Mouse (Mus musculus) forebrain, embryonic 14.5 days (tissue): ENCODE data around the gene Trpm4. TPM values are rescaled to one million over a fixed set of nuclear protein-coding genes. Genes with fewer than 3 reads are reported as not detected.
"Not testable (repeated sequence)": the region's sequence is repeated elsewhere in the genome, so short reads cannot be mapped to it uniquely, and the experiment has no call there.

Experiments used
- ATAC-seq: fragments of 200-750 bp; cut with Nextera tagmentation; 2 replicates; pipeline ENCODE4 v1.8.0; 2017; ENCODE audit warnings: mild to moderate bottlenecking, moderate library complexity
- DNase-seq: peaks from one replicate; pipeline ENCODE4 v3.0.0-alpha.2; 2015; ENCODE audit warnings: low spot score
- H3K27ac ChIP-seq: fragments of 300-500 bp; sonication (generic); 2 replicates; pipeline ENCODE4 v1.5.1; 2014; ENCODE audit warnings: low read depth, mild to moderate bottlenecking, control low read depth, low read length, moderate library complexity
- H3K27me3 ChIP-seq: fragments of 300-500 bp; sonication (generic); replicated peaks from 2 replicates; pipeline ENCODE4 v1.6.1; 2014; ENCODE audit warnings: low read length, control low read depth, mixed read lengths; ENCODE audit not compliant: control insufficient read depth, insufficient read depth
- H3K36me3 ChIP-seq: fragments of 300-500 bp; sonication (generic); 2 replicates; pipeline ENCODE4 v1.6.1; 2014; ENCODE audit warnings: low read length, control low read depth; ENCODE audit not compliant: control insufficient read depth, insufficient read depth
- H3K4me1 ChIP-seq: fragments of 300-500 bp; sonication (generic); 2 replicates; pipeline ENCODE4 v1.6.1; 2014; ENCODE audit warnings: antibody characterized with exemption, low read length, control low read depth; ENCODE audit not compliant: control insufficient read depth, insufficient read depth
- H3K4me2 ChIP-seq: fragments of 300-500 bp; sonication (generic); 2 replicates; pipeline ENCODE4 v1.6.1; 2014; ENCODE audit warnings: mild to moderate bottlenecking, control low read depth, low read length
- H3K4me3 ChIP-seq: fragments of 300-500 bp; sonication (generic); 2 replicates; pipeline ENCODE4 v1.5.1; 2014; ENCODE audit warnings: low read depth, low read length, control low read depth
- H3K9ac ChIP-seq: fragments of 300-500 bp; sonication (generic); 2 replicates; pipeline ENCODE4 v1.6.1; 2014; ENCODE audit warnings: mild to moderate bottlenecking, low read length, control low read depth, moderate library complexity
- H3K9me3 ChIP-seq: fragments of 300-500 bp; sonication (generic); replicated peaks from 2 replicates; pipeline ENCODE4 v1.6.1; 2016; ENCODE audit warnings: low read length, control low read depth, mixed read lengths; ENCODE audit not compliant: control insufficient read depth
- WGBS: fragments of 180-500 bp; shearing (Covaris S2); extraction: QIAGEN DNeasy Blood & Tissue Kit; methylation state at CpG from one replicate; pipeline ENCODE4 v1.1.7; 2014; 5-methylcytosine and 5-hydroxymethylcytosine counted together
- polyA plus RNA-seq: library from polyadenylated mRNA; unstranded; fragments of >200 nt; fragmentation: Nextera tagmentation; extraction: Ambion mirVana; gene quantifications from 2 replicates; pipeline ENCODE4 v1.2.1, GENCODE M21; 2014

Gene Trpm4
- polyA plus RNA-seq, 1 experiment from 2014 or later: 9.8 TPM

GRCm38 (mm10) chr7:45367020-45367880, 33.7 kb upstream of the Trpm4 start:
- peaks cover 6% of the 10 kb centered on the region; the same call in 1 of the 2 replicates for H3K27me3 ChIP-seq
- under 1% methylated on average over 67 of the region's 70 CpGs for WGBS
- peak overlapping the region; percentile 83 for H3K4me3 ChIP-seq
- H3K4me2 ChIP-seq: peak overlapping the region; percentile 89
- H3K9ac ChIP-seq: peak overlapping the region; percentile 83
- peaks cover 28% of the 10 kb centered on the region for H3K4me1 ChIP-seq
- peak; percentile 97 for DNase-seq
- H3K27ac ChIP-seq: peak overlapping the region; percentile 72
- no peaks in the 10 kb centered on the region for H3K9me3 ChIP-seq
- H3K36me3 ChIP-seq: peaks cover 7% of the 10 kb centered on the region
- ATAC-seq: peak; percentile 89

- ATAC-seq: peak; percentile 60
- Histone ChIP-seq H3K4me2 (peak within 1 kb of the TSS; percentile 89), H3K9ac (peak within 1 kb of the TSS; percentile 83), H3K9me3 (no peaks in the 10 kb centered on the region), H3K4me1 (peaks cover 34% of the 10 kb centered on the region), H3K27ac (peak within 1 kb of the TSS; percentile 72), H3K27me3 (peaks cover 6% of the 10 kb centered on the region; the same call in 1 of the 2 replicates), H3K4me3 (peak within 1 kb of the TSS; percentile 83), H3K36me3 (0 out of 2 replicates have a peak, but pooled peaks cover 1% of the 10 kb centered on the region)
- 2% methylated on average over 25 of the region's 26 CpGs for WGBS
- no peak for DNase-seq
Observed at GRCm38 (mm10) chr7:45366652-45367019, 33.1 kb upstream of the Trpm4 start, which contains the start of gene Ppfia3. Gene Ppfia3, minus strand, starts transcription at chr7:45367019.

- no peak for ATAC-seq
- H3K4me1 ChIP-seq: peaks cover 35% of the 10 kb centered on the region
- WGBS: 4% methylated on average over 29 of the region's 35 CpGs
- peak overlapping the region; percentile 68; the same call in 1 of the 2 replicates for H3K27ac ChIP-seq
- peaks cover 6% of the 10 kb centered on the region; the same call in 1 of the 2 replicates for H3K27me3 ChIP-seq
- H3K36me3 ChIP-seq: no peaks in the 10 kb centered on the region
- H3K4me2 ChIP-seq: peak overlapping the region; percentile 89
- peak; percentile 23 for DNase-seq
- peak overlapping the region; percentile 83 for H3K9ac ChIP-seq
- peak overlapping the region; percentile 83 for H3K4me3 ChIP-seq
- H3K9me3 ChIP-seq: no peaks in the 10 kb centered on the region
Observed at GRCm38 (mm10) chr7:45365742-45366651, 32.4 kb upstream of the Trpm4 start.

GRCm38 (mm10) chr7:45363983-45364382, 30.4 kb upstream of the Trpm4 start:
- H3K4me2 ChIP-seq: no peak overlapping the region
- no peaks in the 10 kb centered on the region for H3K27me3 ChIP-seq
- no peak overlapping the region for H3K4me3 ChIP-seq
- H3K27ac ChIP-seq: no peak overlapping the region
- WGBS: 91% methylated on average over 2 of the region's 2 CpGs
- H3K4me1 ChIP-seq: peaks cover 24% of the 10 kb centered on the region
- H3K9me3 ChIP-seq: no peaks in the 10 kb centered on the region
- 0 out of 2 replicates have a peak, but pooled peaks cover 4% of the 10 kb centered on the region for H3K36me3 ChIP-seq
- no peak for ATAC-seq
- DNase-seq: no peak
- H3K9ac ChIP-seq: no peak overlapping the region

GRCm38 (mm10) chr7:45362801-45363200, 29.2 kb upstream of the Trpm4 start:
- DNase-seq (peak; percentile 66), ATAC-seq (no peak)
- no peaks in the 10 kb centered on the region for H3K27me3 ChIP-seq
- no peak overlapping the region for H3K27ac ChIP-seq
- H3K4me2 ChIP-seq: no peak overlapping the region
- H3K4me1 ChIP-seq: peaks cover 20% of the 10 kb centered on the region
- no peak overlapping the region for H3K4me3 ChIP-seq
- WGBS: 9% methylated on average over 13 of the region's 13 CpGs
- no peaks in the 10 kb centered on the region for H3K9me3 ChIP-seq
- no peak overlapping the region for H3K9ac ChIP-seq
- H3K36me3 ChIP-seq: peaks cover 7% of the 10 kb centered on the region; the same call in 1 of the 2 replicates

- Histone ChIP-seq H3K27me3 (no peaks in the 10 kb centered on the region), H3K4me2 (peak overlapping the region; percentile 93), H3K4me1 (peaks cover 16% of the 10 kb centered on the region), H3K4me3 (peak overlapping the region; percentile 38), H3K27ac (no peak overlapping the region), H3K9ac (peak overlapping the region; percentile 70), H3K36me3 (peaks cover 21% of the 10 kb centered on the region), H3K9me3 (no peaks in the 10 kb centered on the region)
- DNase-seq (peak; percentile 93), ATAC-seq (peak; percentile 90)
- WGBS: under 1% methylated on average over 43 of the region's 43 CpGs
Observed at GRCm38 (mm10) chr7:45361243-45361804, 27.7 kb upstream of the Trpm4 start.

GRCm38 (mm10) chr7:45360404-45361125, 27.0 kb upstream of the Trpm4 start:
- Histone ChIP-seq H3K4me3 (peak overlapping the region; percentile 38; the same call in 1 of the 2 replicates), H3K4me1 (peaks cover 12% of the 10 kb centered on the region), H3K9me3 (no peaks in the 10 kb centered on the region), H3K9ac (no peak overlapping the region), H3K27ac (no peak overlapping the region), H3K36me3 (peaks cover 25% of the 10 kb centered on the region), H3K27me3 (no peaks in the 10 kb centered on the region), H3K4me2 (peak overlapping the region; percentile 93; the same call in 1 of the 2 replicates)
- no peak; the same call in 1 of the 2 replicates for ATAC-seq
- DNase-seq: no peak
- 59% methylated on average over 18 of the region's 18 CpGs for WGBS

- not testable (repeated sequence) for H3K4me2 ChIP-seq, H3K9ac ChIP-seq, DNase-seq, H3K27ac ChIP-seq, H3K4me3 ChIP-seq, H3K9me3 ChIP-seq, H3K27me3 ChIP-seq, H3K4me1 ChIP-seq, ATAC-seq
- 73% methylated on average over 10 of the region's 11 CpGs for WGBS
- peaks cover 34% of the 10 kb centered on the region for H3K36me3 ChIP-seq
Observed at GRCm38 (mm10) chr7:45359081-45359480, 25.5 kb upstream of the Trpm4 start.
